Mouse (Mus musculus): ENCODE data around the gene Reps2. TPM values are rescaled to one million over a fixed set of nuclear protein-coding genes. Genes with fewer than 3 reads are reported as not detected.

The Reps2 gene
- polyA plus RNA-seq, 1 experiment from 2014 or later = 0.66 TPM

GRCm38 (mm10) chrX:162606113-162606512 lies 37.3 kb downstream of the Reps2 start:
- no peak overlapping the region for H3K27ac ChIP-seq (ENCODE audit: low read depth)
- H3K4me3 ChIP-seq (ENCODE audit: low read depth, low read length) = no peak overlapping the region
- H3K9me3 ChIP-seq (ENCODE audit: control insufficient read depth, low read length) = no peaks in the 10 kb centered on the region
- WGBS = 92% methylated on average over 2 of the region's 2 CpGs
- H3K4me2 ChIP-seq (ENCODE audit: low read length) = no peak overlapping the region
- ATAC-seq (replicated peaks; ENCODE audit: low FRiP score, low TSS enrichment, low read depth) = no peak
- no peaks in the 10 kb centered on the region for H3K4me1 ChIP-seq (replicated peaks; ENCODE audit: control insufficient read depth, insufficient read depth, low read length)
- H3K27me3 ChIP-seq (replicated peaks; ENCODE audit: control insufficient read depth, insufficient read depth, low read length) = 0 out of 2 replicates have a peak, but pooled peaks cover 4% of the 10 kb centered on the region
- DNase-seq (ENCODE audit: low spot score) = no peak
- no peaks in the 10 kb centered on the region for H3K36me3 ChIP-seq (ENCODE audit: control insufficient read depth, insufficient read depth, low read length)
- H3K9ac ChIP-seq (ENCODE audit: low read length) = no peak overlapping the region

- DNase-seq (ENCODE audit: low spot score) (no peak), ATAC-seq (replicated peaks; ENCODE audit: low FRiP score, low TSS enrichment, low read depth) (no peak)
- Histone ChIP-seq H3K9ac (ENCODE audit: low read length) (no peak overlapping the region), H3K27ac (ENCODE audit: low read depth) (no peak overlapping the region), H3K36me3 (ENCODE audit: control insufficient read depth, insufficient read depth, low read length) (no peaks in the 10 kb centered on the region), H3K4me3 (ENCODE audit: low read depth, low read length) (no peak overlapping the region), H3K27me3 (replicated peaks; ENCODE audit: control insufficient read depth, insufficient read depth, low read length) (no peaks in the 10 kb centered on the region), H3K4me2 (ENCODE audit: low read length) (no peak overlapping the region), H3K9me3 (ENCODE audit: control insufficient read depth, low read length) (no peaks in the 10 kb centered on the region), H3K4me1 (replicated peaks; ENCODE audit: control insufficient read depth, insufficient read depth, low read length) (no peaks in the 10 kb centered on the region)
- 83% methylated on average over 3 of the region's 3 CpGs for WGBS
These were observed 43.8 kb downstream of the Reps2 start for GRCm38 (mm10) chrX:162599666-162600065.

- no peak overlapping the region for H3K27ac ChIP-seq (ENCODE audit: low read depth)
- H3K9me3 ChIP-seq (ENCODE audit: control insufficient read depth, low read length) = no peaks in the 10 kb centered on the region
- no peak overlapping the region for H3K9ac ChIP-seq (ENCODE audit: low read length)
- 72% methylated on average over 8 of the region's 8 CpGs for WGBS
- H3K4me2 ChIP-seq (ENCODE audit: low read length) = no peak overlapping the region
- no peaks in the 10 kb centered on the region for H3K27me3 ChIP-seq (replicated peaks; ENCODE audit: control insufficient read depth, insufficient read depth, low read length)
- no peak for DNase-seq (ENCODE audit: low spot score)
- no peaks in the 10 kb centered on the region for H3K36me3 ChIP-seq (ENCODE audit: control insufficient read depth, insufficient read depth, low read length)
- H3K4me1 ChIP-seq (replicated peaks; ENCODE audit: control insufficient read depth, insufficient read depth, low read length) = no peaks in the 10 kb centered on the region
- no peak overlapping the region for H3K4me3 ChIP-seq (ENCODE audit: low read depth, low read length)
- no peak for ATAC-seq (replicated peaks; ENCODE audit: low FRiP score, low TSS enrichment, low read depth)
These were observed 52.2 kb downstream of the Reps2 start for GRCm38 (mm10) chrX:162591005-162591801.

- H3K4me2 ChIP-seq (ENCODE audit: low read length) = no peak overlapping the region
- DNase-seq (ENCODE audit: low spot score) (no peak), ATAC-seq (replicated peaks; ENCODE audit: low FRiP score, low TSS enrichment, low read depth) (no peak)
- H3K9ac ChIP-seq (ENCODE audit: low read length) = no peak overlapping the region
- H3K4me3 ChIP-seq (ENCODE audit: low read depth, low read length) = no peak overlapping the region
- H3K4me1 ChIP-seq (replicated peaks; ENCODE audit: control insufficient read depth, insufficient read depth, low read length) = no peaks in the 10 kb centered on the region
- no peak overlapping the region for H3K27ac ChIP-seq (ENCODE audit: low read depth)
- H3K9me3 ChIP-seq (ENCODE audit: control insufficient read depth, low read length) = no peaks in the 10 kb centered on the region
- WGBS = 83% methylated on average over 6 of the region's 6 CpGs
- H3K27me3 ChIP-seq (replicated peaks; ENCODE audit: control insufficient read depth, insufficient read depth, low read length) = no peaks in the 10 kb centered on the region
- no peaks in the 10 kb centered on the region for H3K36me3 ChIP-seq (ENCODE audit: control insufficient read depth, insufficient read depth, low read length)
These were observed 53.2 kb downstream of the Reps2 start for GRCm38 (mm10) chrX:162590145-162590790.

- Histone ChIP-seq H3K4me2 (ENCODE audit: low read length) (no peak overlapping the region), H3K27ac (ENCODE audit: low read depth) (no peak overlapping the region), H3K36me3 (ENCODE audit: control insufficient read depth, insufficient read depth, low read length) (no peaks in the 10 kb centered on the region), H3K27me3 (replicated peaks; ENCODE audit: control insufficient read depth, insufficient read depth, low read length) (no peaks in the 10 kb centered on the region), H3K4me3 (ENCODE audit: low read depth, low read length) (no peak overlapping the region), H3K9me3 (ENCODE audit: control insufficient read depth, low read length) (no peaks in the 10 kb centered on the region), H3K4me1 (replicated peaks; ENCODE audit: control insufficient read depth, insufficient read depth, low read length) (no peaks in the 10 kb centered on the region), H3K9ac (ENCODE audit: low read length) (no peak overlapping the region)
- no peak for ATAC-seq (replicated peaks; ENCODE audit: low FRiP score, low TSS enrichment, low read depth)
- WGBS = 82% methylated on average over 3 of the region's 3 CpGs
- DNase-seq (ENCODE audit: low spot score) = no peak
These were observed 54.2 kb downstream of the Reps2 start for GRCm38 (mm10) chrX:162589173-162589805.

- Histone ChIP-seq H3K36me3 (ENCODE audit: control insufficient read depth, insufficient read depth, low read length) (no peaks in the 10 kb centered on the region), H3K9me3 (ENCODE audit: control insufficient read depth, low read length) (no peaks in the 10 kb centered on the region), H3K27ac (ENCODE audit: low read depth) (no peak overlapping the region), H3K4me1 (replicated peaks; ENCODE audit: control insufficient read depth, insufficient read depth, low read length) (no peaks in the 10 kb centered on the region), H3K9ac (ENCODE audit: low read length) (no peak overlapping the region), H3K4me3 (ENCODE audit: low read depth, low read length) (no peak overlapping the region), H3K4me2 (ENCODE audit: low read length) (no peak overlapping the region), H3K27me3 (replicated peaks; ENCODE audit: control insufficient read depth, insufficient read depth, low read length) (no peaks in the 10 kb centered on the region)
- 67% methylated on average over 3 of the region's 3 CpGs for WGBS
- ATAC-seq (replicated peaks; ENCODE audit: low FRiP score, low TSS enrichment, low read depth) (no peak), DNase-seq (ENCODE audit: low spot score) (no peak)
These were observed 59.1 kb downstream of the Reps2 start for GRCm38 (mm10) chrX:162584349-162584748.

- WGBS = 61% methylated on average over 3 of the region's 3 CpGs
These were observed 62.9 kb downstream of the Reps2 start for GRCm38 (mm10) chrX:162580521-162580920.

GRCm38 (mm10) chrX:162568439-162568838 lies 75.0 kb downstream of the Reps2 start:
- Histone ChIP-seq H3K9ac (ENCODE audit: low read length) (no peak overlapping the region), H3K27me3 (replicated peaks; ENCODE audit: control insufficient read depth, insufficient read depth, low read length) (peaks cover 3% of the 10 kb centered on the region), H3K36me3 (ENCODE audit: control insufficient read depth, insufficient read depth, low read length) (no peaks in the 10 kb centered on the region), H3K9me3 (ENCODE audit: control insufficient read depth, low read length) (no peaks in the 10 kb centered on the region), H3K4me2 (ENCODE audit: low read length) (no peak overlapping the region), H3K27ac (ENCODE audit: low read depth) (no peak overlapping the region), H3K4me3 (ENCODE audit: low read depth, low read length) (no peak overlapping the region), H3K4me1 (replicated peaks; ENCODE audit: control insufficient read depth, insufficient read depth, low read length) (no peaks in the 10 kb centered on the region)
- DNase-seq (ENCODE audit: low spot score) = no peak
- ATAC-seq (replicated peaks; ENCODE audit: low FRiP score, low TSS enrichment, low read depth) = no peak
- 50% methylated on average over 2 of the region's 2 CpGs for WGBS

More at GRCm38 (mm10) chrX:162580521-162580920, 62.9 kb downstream of the Reps2 start:
- Histone ChIP-seq H3K9ac (ENCODE audit: low read length) (no peak overlapping the region), H3K9me3 (ENCODE audit: control insufficient read depth, low read length) (no peaks in the 10 kb centered on the region), H3K4me3 (ENCODE audit: low read depth, low read length) (no peak overlapping the region), H3K4me1 (replicated peaks; ENCODE audit: control insufficient read depth, insufficient read depth, low read length) (no peaks in the 10 kb centered on the region), H3K27me3 (replicated peaks; ENCODE audit: control insufficient read depth, insufficient read depth, low read length) (no peaks in the 10 kb centered on the region), H3K27ac (ENCODE audit: low read depth) (no peak overlapping the region), H3K4me2 (ENCODE audit: low read length) (no peak overlapping the region), H3K36me3 (ENCODE audit: control insufficient read depth, insufficient read depth, low read length) (no peaks in the 10 kb centered on the region)
- ATAC-seq (replicated peaks; ENCODE audit: low FRiP score, low TSS enrichment, low read depth) (no peak), DNase-seq (ENCODE audit: low spot score) (no peak)
